Mouse (Mus musculus): ENCODE data around the gene Podxl2. TPM values are rescaled to one million over a fixed set of nuclear protein-coding genes. Genes with fewer than 3 reads are reported as not detected.

Podxl2 gene
- total RNA-seq, 2 experiments from 2014 or later: 48.5 to 55.1 TPM

DNA sequence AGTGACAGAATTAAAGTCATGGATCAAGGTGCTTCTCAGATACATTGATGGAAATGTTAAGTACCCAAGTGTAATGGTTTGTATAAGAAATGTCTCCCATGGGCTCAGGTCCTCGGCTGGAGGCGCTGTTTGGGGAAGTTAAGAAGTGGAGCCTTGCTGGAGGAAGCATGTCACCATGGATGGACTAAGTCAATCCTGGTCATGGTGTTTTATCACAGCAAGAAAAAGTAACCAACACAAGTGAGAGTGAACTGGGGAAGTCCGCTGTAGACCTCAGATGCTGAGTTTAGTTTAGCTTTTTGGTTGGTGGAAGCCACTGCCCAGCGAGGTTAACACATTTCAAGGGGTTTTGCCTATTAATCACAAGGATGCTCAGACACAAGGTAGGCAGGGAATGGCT lies 45.3 kb downstream of the Podxl2 start:
- intact Hi-C loops (cut with DNase I): loop anchor here (5.0 kb wide), 1 partner anchor 207 kb away; no protein-coding TSS in a partner anchor
- no peak for DNase-seq
- H3K4me3 ChIP-seq: no peak overlapping the region
- no peak overlapping the region for H3K27ac ChIP-seq
- TF ChIP-seq CTCF (IDR thresholded peaks at IDR 0.05): no peak

GRCm38 (mm10) chr6:88828206-88829009 lies 46.4 kb downstream of the Podxl2 start:
- intact Hi-C loops (cut with DNase I): loop anchor here (5.0 kb wide), 1 partner anchor 206 kb away; no protein-coding TSS in a partner anchor
- DNase-seq: peak; percentile 16
- no peak overlapping the region for H3K4me3 ChIP-seq
- H3K27ac ChIP-seq: no peak overlapping the region; the same call in 1 of the 2 replicates
- no peak for TF ChIP-seq CTCF (IDR thresholded peaks at IDR 0.05)

GRCm38 (mm10) chr6:88827395-88828205 lies 47.2 kb downstream of the Podxl2 start:
- intact Hi-C loops (cut with DNase I): loop anchor here (5.0 kb wide), 1 partner anchor 205 kb away; no protein-coding TSS in a partner anchor
- no peak for DNase-seq
- no peak overlapping the region for H3K4me3 ChIP-seq
- no peak; the same call in 1 of the 2 replicates for TF ChIP-seq CTCF (IDR thresholded peaks at IDR 0.05)
- H3K27ac ChIP-seq: peak overlapping the region; percentile 77

DNA sequence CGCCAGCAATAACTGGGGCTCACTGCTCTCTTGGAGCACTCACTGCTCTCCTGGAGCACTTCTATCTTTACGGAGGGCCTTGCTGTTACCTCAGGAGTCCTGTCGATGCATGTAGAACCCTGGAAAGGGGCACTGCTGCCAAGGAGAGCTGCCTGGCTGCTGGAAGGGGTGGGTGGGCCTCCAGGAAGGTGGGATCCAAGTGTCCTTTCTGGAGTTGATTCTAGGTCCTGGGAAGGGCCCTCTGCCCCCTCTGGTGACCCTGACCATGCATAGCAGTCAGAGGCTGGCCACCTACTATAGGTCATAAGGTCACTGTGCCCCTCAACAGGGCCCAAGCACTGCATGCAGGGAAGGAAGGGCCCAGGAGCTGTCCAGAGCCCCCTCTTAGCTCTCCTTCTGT lies 47.9 kb downstream of the Podxl2 start:
- Histone ChIP-seq H3K27ac (peak overlapping the region; percentile 77), H3K4me3 (peak overlapping the region; percentile 18)
- peak; percentile 56 for DNase-seq
- intact Hi-C loops (cut with DNase I): loop anchor here (5.0 kb wide), 1 partner anchor 205 kb away; no protein-coding TSS in a partner anchor
- peak; percentile 57 for TF ChIP-seq CTCF (IDR thresholded peaks at IDR 0.05)

- Histone ChIP-seq H3K27ac (peak overlapping the region; percentile 77), H3K4me3 (peak overlapping the region; percentile 18)
- intact Hi-C loops (cut with DNase I): loop anchor here (5.0 kb wide), 1 partner anchor 204 kb away; no protein-coding TSS in a partner anchor
- DNase-seq: peak; percentile 87
- TF ChIP-seq CTCF (IDR thresholded peaks at IDR 0.05): peak; percentile 67
Measured at GRCm38 (mm10) chr6:88826545-88826944, 48.3 kb downstream of the Podxl2 start.

GRCm38 (mm10) chr6:88826088-88826487 lies 48.8 kb downstream of the Podxl2 start:
- DNase-seq: no peak
- intact Hi-C loops (cut with DNase I): loop anchor here (5.0 kb wide), 1 partner anchor 204 kb away; no protein-coding TSS in a partner anchor
- TF ChIP-seq CTCF (IDR thresholded peaks at IDR 0.05): no peak
- H3K4me3 ChIP-seq: no peak overlapping the region
- peak overlapping the region; percentile 77 for H3K27ac ChIP-seq

GRCm38 (mm10) chr6:88824183-88824582 lies 50.7 kb downstream of the Podxl2 start:
- DNase-seq: peak; percentile 15
- Histone ChIP-seq H3K4me3 (no peak overlapping the region), H3K27ac (no peak overlapping the region)
- intact Hi-C loops (cut with DNase I): loop anchor here (5.0 kb wide), 1 partner anchor 92 kb away; no protein-coding TSS in a partner anchor
- no peak for TF ChIP-seq CTCF (IDR thresholded peaks at IDR 0.05)

GRCm38 (mm10) chr6:88821901-88822300 lies 52.9 kb downstream of the Podxl2 start:
- peak overlapping the region; percentile 60 for H3K27ac ChIP-seq
- H3K4me3 ChIP-seq: no peak overlapping the region
- TF ChIP-seq CTCF (IDR thresholded peaks at IDR 0.05): no peak
- peak; percentile 88 for DNase-seq
- intact Hi-C loops (cut with DNase I): loop anchor here (5.0 kb wide), 1 partner anchor 90 kb away; no protein-coding TSS in a partner anchor

GRCm38 (mm10) chr6:88821294-88821693 lies 53.5 kb downstream of the Podxl2 start:
- DNase-seq: no peak
- no peak for TF ChIP-seq CTCF (IDR thresholded peaks at IDR 0.05)
- Histone ChIP-seq H3K4me3 (no peak overlapping the region), H3K27ac (peak overlapping the region; percentile 60)
- intact Hi-C loops (cut with DNase I): loop anchor here (5.0 kb wide), 1 partner anchor 89 kb away; no protein-coding TSS in a partner anchor

DNA sequence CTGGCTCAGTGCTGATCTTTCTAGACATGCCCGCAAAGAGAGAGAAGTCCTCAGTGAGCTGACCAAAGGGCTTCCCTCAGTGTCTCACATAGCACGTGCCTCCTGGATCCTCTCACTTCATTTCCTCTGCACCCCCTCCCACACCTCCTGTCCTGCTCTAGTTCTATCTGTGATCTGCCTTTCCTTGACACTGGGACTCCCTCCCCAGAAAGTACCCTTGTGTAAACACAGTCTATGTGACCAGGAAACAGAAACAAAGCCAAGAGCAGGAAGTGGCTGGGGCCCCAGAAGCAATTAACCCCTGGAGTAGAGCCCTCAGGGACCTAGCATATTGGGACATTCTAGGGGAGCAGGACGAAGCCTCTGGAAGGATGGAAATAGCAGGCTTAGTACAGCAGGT lies 54.0 kb downstream of the Podxl2 start:
- no peak for TF ChIP-seq CTCF (IDR thresholded peaks at IDR 0.05)
- intact Hi-C loops (cut with DNase I): loop anchor here (5.0 kb wide), 1 partner anchor 89 kb away; no protein-coding TSS in a partner anchor

GRCm38 (mm10) chr6:88816913-88817312 lies 57.9 kb downstream of the Podxl2 start:
- intact Hi-C loops (cut with DNase I): no loop called here
- no peak overlapping the region for H3K4me3 ChIP-seq
- DNase-seq: peak; percentile 15
- H3K27ac ChIP-seq: peak overlapping the region; percentile 43; the same call in 1 of the 2 replicates
- TF ChIP-seq CTCF (IDR thresholded peaks at IDR 0.05): no peak

More for the DNA sequence above, 54.0 kb downstream of the Podxl2 start:
- no peak for DNase-seq
- H3K4me3 ChIP-seq: no peak overlapping the region
- H3K27ac ChIP-seq: peak overlapping the region; percentile 60

DNA sequence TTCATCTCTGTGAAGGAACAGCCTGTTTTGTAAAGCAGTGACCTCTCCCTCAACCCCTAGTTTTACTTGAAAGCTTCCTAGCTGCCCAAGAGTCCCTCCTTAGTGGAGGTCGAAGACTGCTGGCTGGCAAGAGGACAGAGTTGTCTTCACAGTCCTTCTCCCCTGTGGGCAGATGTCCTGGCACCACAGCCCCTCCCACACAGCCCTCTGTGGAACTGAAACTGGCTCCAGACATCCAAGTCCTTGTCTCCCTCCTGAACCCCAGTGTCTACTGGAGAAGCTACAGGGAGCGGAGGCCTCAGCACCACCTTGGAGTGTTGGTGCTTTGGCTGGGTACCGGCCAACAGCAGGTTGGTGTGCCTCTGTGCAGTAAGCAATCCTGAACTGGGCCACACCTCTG lies 59.4 kb downstream of the Podxl2 start:
- intact Hi-C loops (cut with DNase I): no loop called here
- H3K4me3 ChIP-seq: no peak overlapping the region
- DNase-seq: no peak
- TF ChIP-seq CTCF (IDR thresholded peaks at IDR 0.05): no peak
- peak overlapping the region; percentile 49 for H3K27ac ChIP-seq

All from gastrocnemius, adult 2 months (tissue).